9 mouse cellular contexts compared by ENCODE assay signal in genomic region chr16:94155041-94155653, GRCm38 (mm10).
DNase-seq lines count a peak whose midpoint lies in the region; ATAC-seq and TF ChIP-seq lines count a peak whose summit lies in the region.
"Had no signal": no experiment of that assay in that cellular context is flagged by ENCODE, and none has a peak within 500 bp of the region (broad histone marks: within the 10 kb centered on the region; RNA-seq: fewer than 3 reads in every experiment).

No protein-coding gene starts in this region.

- TF ChIP-seq CTCF in left cerebral cortex, adult 2 months (IDR thresholded peaks at IDR 0.05) = no peak

- no peaks in the 10 kb centered on the region for H3K9me3 ChIP-seq in midbrain, embryonic 12.5 days

- WGBS in midbrain, embryonic 12.5 days = 17% methylated on average over 14 of the region's 14 CpGs

- H3K27ac ChIP-seq in left cerebral cortex, adult 2 months = no peak overlapping the region
- peak overlapping the region; percentile 52; the same call in 1 of the 2 replicates for H3K27ac ChIP-seq in midbrain, embryonic 12.5 days (replicated peaks)
- H3K27ac ChIP-seq: liver, embryonic 14.5 days had no signal

- H3K9ac ChIP-seq in midbrain, embryonic 12.5 days (replicated peaks) = no peak overlapping the region; the same call in 1 of the 2 replicates
- H3K9ac ChIP-seq: liver, embryonic 14.5 days had no signal

- peak; percentile 15 to 25 for DNase-seq in left cerebral cortex, adult 2 months (ENCODE audit: extremely low spot score in 1 of 2, low spot score in 2 of 2)
- DNase-seq in left cerebral cortex, adult 11 months (ENCODE audit: low spot score) = no peak
- DNase-seq in cerebellum, postnatal 10 days = peak; percentile 75 to 85
- peak; percentile 37 for DNase-seq in heart, postnatal 4 days
- no peak for DNase-seq in natural killer cell, adult 2 months (ENCODE audit: low spot score in 2 of 2)
- DNase-seq in adrenal gland, postnatal 4 days (ENCODE audit: low spot score in 2 of 2) = no peak

- H3K4me3 ChIP-seq in left cerebral cortex, adult 2 months = no peak overlapping the region
- no peak overlapping the region for H3K4me3 ChIP-seq in midbrain, embryonic 12.5 days

- no peaks in the 10 kb centered on the region for H3K36me3 ChIP-seq in midbrain, embryonic 12.5 days

- H3K4me1 ChIP-seq in midbrain, embryonic 12.5 days = peaks cover 20% of the 10 kb centered on the region

- intact Hi-C loops in left cerebral cortex, adult 2 months (cut with DNase I) = no loop called here

- H3K27me3 ChIP-seq in midbrain, embryonic 12.5 days = peaks cover 80% of the 10 kb centered on the region

- peak; percentile 50 for ATAC-seq in midbrain, embryonic 12.5 days (ENCODE audit: low FRiP score, low read depth)
- ATAC-seq in activated CD4-positive, CD25-positive, alpha-beta regulatory T cell, adult 4 months = no peak

- H3K4me2 ChIP-seq in midbrain, embryonic 12.5 days (replicated peaks) = peak overlapping the region; percentile 15; the same call in 1 of the 2 replicates

Comparison
In these comparisons a context has a peak if more than half of its experiments do, and no peak if none do; other contexts are left out.
1. DNase-seq: peak in left cerebral cortex, adult 2 months (2 of 2), cerebellum, postnatal 10 days (2 of 2) and heart, postnatal 4 days (single experiment); none in left cerebral cortex, adult 11 months (single experiment), natural killer cell, adult 2 months (0 of 2) and adrenal gland, postnatal 4 days (0 of 2).